Mouse (Mus musculus) hindbrain, embryonic 15.5 days (tissue): Measurements from ENCODE around the gene Oat. TPM values are rescaled to one million over a fixed set of nuclear protein-coding genes. Genes with fewer than 3 reads are reported as not detected.

Experiments used
- ATAC-seq: fragments of 200-750 bp; cut with Nextera tagmentation; 2 replicates; pipeline ENCODE4 v1.8.0; 2017; ENCODE audit warnings: low read depth, moderate number of reproducible peaks, moderate TSS enrichment; ENCODE audit not compliant: low FRiP score
- H3K27ac ChIP-seq: fragments of 300-500 bp; sonication (generic); replicated peaks from 2 replicates; pipeline ENCODE4 v1.5.1; 2015; ENCODE audit warnings: mild to moderate bottlenecking, inconsistent platforms
- H3K27me3 ChIP-seq: fragments of 300-500 bp; sonication (generic); 2 replicates; pipeline ENCODE4 v1.6.1; 2015; ENCODE audit warnings: control low read depth, inconsistent platforms
- H3K36me3 ChIP-seq: fragments of 300-500 bp; sonication (generic); 2 replicates; pipeline ENCODE4 v1.6.1; 2015; ENCODE audit warnings: control low read depth, inconsistent platforms
- H3K4me1 ChIP-seq: fragments of 300-500 bp; sonication (generic); replicated peaks from 2 replicates; pipeline ENCODE4 v1.6.1; 2015; ENCODE audit warnings: control low read depth, inconsistent platforms
- H3K4me2 ChIP-seq: fragments of 300-500 bp; sonication (generic); 2 replicates; pipeline ENCODE4 v1.6.1; 2015; ENCODE audit warnings: moderate library complexity, mild to moderate bottlenecking, inconsistent platforms
- H3K4me3 ChIP-seq: fragments of 300-500 bp; sonication (generic); 2 replicates; pipeline ENCODE4 v1.5.1; 2015; ENCODE audit warnings: mild to moderate bottlenecking, inconsistent platforms
- H3K9ac ChIP-seq: fragments of 300-500 bp; sonication (generic); 2 replicates; pipeline ENCODE4 v1.6.1; 2015; ENCODE audit warnings: inconsistent platforms
- H3K9me3 ChIP-seq: fragments of 300-500 bp; sonication (generic); 2 replicates; pipeline ENCODE4 v1.6.1; 2016; ENCODE audit warnings: control low read depth, inconsistent platforms
- WGBS: fragments of 180-500 bp; shearing (Covaris S2); methylation state at CpG from one replicate; pipeline ENCODE4 v1.1.7; 2015; 5-methylcytosine and 5-hydroxymethylcytosine counted together
- polyA plus RNA-seq: library from polyadenylated mRNA; unstranded; fragments of >200 nt; fragmentation: Nextera tagmentation; extraction: Ambion mirVana; gene quantifications from 2 replicates; pipeline ENCODE4 v1.2.1, GENCODE M21; 2015

Oat gene
- polyA plus RNA-seq, 1 experiment from 2014 or later: 110 TPM

DNA sequence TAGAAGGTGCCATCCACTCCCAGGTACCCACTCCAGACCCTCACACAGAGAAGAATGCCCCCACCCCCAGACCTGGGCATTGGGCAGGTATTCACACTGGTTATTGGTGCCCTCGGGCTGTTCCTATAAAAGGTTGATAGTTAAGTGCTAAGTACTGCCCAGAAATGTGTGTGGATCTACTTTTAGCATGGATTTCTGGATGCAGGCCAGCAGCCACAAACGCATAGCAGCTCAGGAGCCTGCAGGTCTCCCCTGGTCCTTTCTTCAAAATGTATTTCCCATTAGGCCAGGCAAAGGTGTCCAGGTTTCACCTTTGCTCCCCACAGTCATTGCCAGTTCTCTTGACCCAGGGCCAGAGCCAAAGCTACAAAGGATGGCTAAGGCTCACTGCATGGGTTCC is 67.1 kb downstream of the Oat start:
- no peak for ATAC-seq
- Histone ChIP-seq H3K4me2 (no peak overlapping the region), H3K9me3 (no peaks in the 10 kb centered on the region), H3K27me3 (no peaks in the 10 kb centered on the region), H3K4me1 (no peaks in the 10 kb centered on the region), H3K4me3 (no peak overlapping the region), H3K27ac (no peak overlapping the region), H3K36me3 (no peaks in the 10 kb centered on the region), H3K9ac (no peak overlapping the region)
- 87% methylated on average over 2 of the region's 2 CpGs for WGBS

Other genes starting within 250 kb of the Oat start
- gene Nkx1-2, start 23.2 kb upstream of the Oat start, polyA plus RNA-seq: 0.52 and 0.63 TPM in 2 replicates
- gene Lhpp, start 34.2 kb upstream of the Oat start, polyA plus RNA-seq: 45.8 and 50.6 TPM in 2 replicates
- 16.1 and 17.9 TPM in 2 replicates for gene Fam53b, start 237.5 kb upstream of the Oat start, polyA plus RNA-seq